Mouse (Mus musculus) neural tube, embryonic 15.5 days (tissue): ENCODE results near the gene Rbp7. TPM values are rescaled to one million over a fixed set of nuclear protein-coding genes. Genes with fewer than 3 reads are reported as not detected.
"Not testable (repeated sequence)": the region's sequence is repeated elsewhere in the genome, so short reads cannot be mapped to it uniquely, and the experiment has no call there.

Experiments used
- ATAC-seq: fragments of 200-750 bp; cut with Nextera tagmentation; 2 replicates; pipeline ENCODE4 v1.8.0; 2017; ENCODE audit warnings: mild to moderate bottlenecking, moderate TSS enrichment, moderate library complexity; ENCODE audit not compliant: low FRiP score
- H3K27ac ChIP-seq: fragments of 300-500 bp; sonication (generic); replicated peaks from 2 replicates; pipeline ENCODE4 v1.5.1; 2015; ENCODE audit warnings: mild to moderate bottlenecking, inconsistent platforms
- H3K27me3 ChIP-seq: fragments of 300-500 bp; sonication (generic); replicated peaks from 2 replicates; pipeline ENCODE4 v1.6.1; 2015; ENCODE audit warnings: inconsistent platforms
- H3K36me3 ChIP-seq: fragments of 300-500 bp; sonication (generic); 2 replicates; pipeline ENCODE4 v1.6.1; 2015; ENCODE audit warnings: inconsistent platforms
- H3K4me1 ChIP-seq: fragments of 300-500 bp; sonication (generic); 2 replicates; pipeline ENCODE4 v1.6.1; 2015; ENCODE audit warnings: inconsistent platforms
- H3K4me2 ChIP-seq: fragments of 300-500 bp; sonication (generic); 2 replicates; pipeline ENCODE4 v1.6.1; 2015; ENCODE audit warnings: inconsistent platforms, mild to moderate bottlenecking, moderate library complexity
- H3K4me3 ChIP-seq: fragments of 300-500 bp; sonication (generic); replicated peaks from 2 replicates; pipeline ENCODE4 v1.5.1; 2015; ENCODE audit warnings: mild to moderate bottlenecking, inconsistent platforms
- H3K9ac ChIP-seq: fragments of 300-500 bp; sonication (generic); replicated peaks from 2 replicates; pipeline ENCODE4 v1.6.1; 2015; ENCODE audit warnings: mild to moderate bottlenecking, inconsistent platforms
- H3K9me3 ChIP-seq: fragments of 300-500 bp; sonication (generic); replicated peaks from 2 replicates; pipeline ENCODE4 v1.6.1; 2016; ENCODE audit warnings: inconsistent platforms
- WGBS: fragments of 180-500 bp; shearing (Covaris S2); methylation state at CpG from one replicate; pipeline ENCODE4 v1.1.7; 2015; ENCODE audit warnings: mixed read lengths; 5-methylcytosine and 5-hydroxymethylcytosine counted together
- polyA plus RNA-seq: library from polyadenylated mRNA; unstranded; fragments of >200 nt; fragmentation: Nextera tagmentation; extraction: Ambion mirVana; gene quantifications from 2 replicates; pipeline ENCODE4 v1.2.1, GENCODE M21; 2015

Gene Rbp7
- polyA plus RNA-seq, 1 experiment from 2014 or later: not detected

- Histone ChIP-seq H3K27ac (no peak overlapping the region), H3K9me3 (no peaks in the 10 kb centered on the region), H3K36me3 (no peaks in the 10 kb centered on the region), H3K27me3 (no peaks in the 10 kb centered on the region), H3K4me3 (no peak overlapping the region), H3K9ac (no peak overlapping the region), H3K4me1 (no peaks in the 10 kb centered on the region), H3K4me2 (no peak overlapping the region)
- WGBS: 86% methylated on average over 4 of the region's 4 CpGs
- no peak for ATAC-seq
These were observed 1.1 kb downstream of the Rbp7 start for GRCm38 (mm10) chr4:149453656-149454055.

- H3K27ac ChIP-seq: no peak overlapping the region
- ATAC-seq: no peak
- no peak overlapping the region for H3K4me3 ChIP-seq
- H3K27me3 ChIP-seq: no peaks in the 10 kb centered on the region
- H3K4me1 ChIP-seq: peaks cover 8% of the 10 kb centered on the region
- no peak overlapping the region for H3K4me2 ChIP-seq
- no peaks in the 10 kb centered on the region for H3K36me3 ChIP-seq
- no peaks in the 10 kb centered on the region for H3K9me3 ChIP-seq
- WGBS: 86% methylated on average over 3 of the region's 3 CpGs
- H3K9ac ChIP-seq: no peak overlapping the region
These were observed 4.1 kb downstream of the Rbp7 start for GRCm38 (mm10) chr4:149450636-149451035.

- peaks cover 20% of the 10 kb centered on the region for H3K4me1 ChIP-seq
- no peak for ATAC-seq
- WGBS: 37% methylated on average over 1 of the region's 1 CpGs
- H3K36me3 ChIP-seq: no peaks in the 10 kb centered on the region
- peak overlapping the region; percentile 56; the same call in 1 of the 2 replicates for H3K9ac ChIP-seq
- H3K4me3 ChIP-seq: no peak overlapping the region
- peak overlapping the region; percentile 94 for H3K27ac ChIP-seq
- H3K9me3 ChIP-seq: no peaks in the 10 kb centered on the region
- no peaks in the 10 kb centered on the region for H3K27me3 ChIP-seq
- peak overlapping the region; percentile 73 for H3K4me2 ChIP-seq
These were observed 8.5 kb downstream of the Rbp7 start for GRCm38 (mm10) chr4:149446309-149446708.

- 2% methylated on average over 11 of the region's 11 CpGs for WGBS
- H3K4me2 ChIP-seq: peak overlapping the region; percentile 73
- peak overlapping the region; percentile 56 for H3K9ac ChIP-seq
- peak; percentile 67; the same call in 1 of the 2 replicates for ATAC-seq
- H3K27ac ChIP-seq: peak overlapping the region; percentile 94
- H3K9me3 ChIP-seq: no peaks in the 10 kb centered on the region
- H3K4me1 ChIP-seq: peaks cover 20% of the 10 kb centered on the region
- peak overlapping the region; percentile 40 for H3K4me3 ChIP-seq
- no peaks in the 10 kb centered on the region for H3K27me3 ChIP-seq
- no peaks in the 10 kb centered on the region for H3K36me3 ChIP-seq
These were observed 8.9 kb downstream of the Rbp7 start for GRCm38 (mm10) chr4:149445868-149446267.

- Histone ChIP-seq H3K4me3 (peak overlapping the region; percentile 40), H3K4me2 (peak overlapping the region; percentile 73), H3K27me3 (no peaks in the 10 kb centered on the region), H3K27ac (peak overlapping the region; percentile 94), H3K9ac (peak overlapping the region; percentile 56), H3K4me1 (peaks cover 23% of the 10 kb centered on the region), H3K9me3 (no peaks in the 10 kb centered on the region), H3K36me3 (no peaks in the 10 kb centered on the region)
- ATAC-seq: peak; percentile 97
- under 1% methylated on average over 36 of the region's 36 CpGs for WGBS
These were observed 9.6 kb downstream of the Rbp7 start for GRCm38 (mm10) chr4:149444964-149445701.

GRCm38 (mm10) chr4:149444465-149444864, 10.3 kb downstream of the Rbp7 start:
- H3K36me3 ChIP-seq: no peaks in the 10 kb centered on the region
- no peak overlapping the region for H3K4me3 ChIP-seq
- ATAC-seq: no peak
- H3K27ac ChIP-seq: peak overlapping the region; percentile 94
- H3K4me2 ChIP-seq: peak overlapping the region; percentile 73
- peaks cover 23% of the 10 kb centered on the region for H3K4me1 ChIP-seq
- no peaks in the 10 kb centered on the region for H3K9me3 ChIP-seq
- H3K27me3 ChIP-seq: no peaks in the 10 kb centered on the region
- H3K9ac ChIP-seq: peak overlapping the region; percentile 56
- WGBS: 53% methylated on average over 1 of the region's 1 CpGs

GRCm38 (mm10) chr4:149442436-149442835, 12.3 kb downstream of the Rbp7 start:
- WGBS: 70% methylated on average over 3 of the region's 3 CpGs
- H3K4me3 ChIP-seq: no peak overlapping the region
- no peak overlapping the region for H3K4me2 ChIP-seq
- H3K27me3 ChIP-seq: no peaks in the 10 kb centered on the region
- no peak for ATAC-seq
- H3K9me3 ChIP-seq: no peaks in the 10 kb centered on the region
- no peaks in the 10 kb centered on the region for H3K36me3 ChIP-seq
- H3K4me1 ChIP-seq: peaks cover 23% of the 10 kb centered on the region
- no peak overlapping the region for H3K27ac ChIP-seq
- no peak overlapping the region for H3K9ac ChIP-seq

GRCm38 (mm10) chr4:149440576-149440975, 14.2 kb downstream of the Rbp7 start:
- WGBS: 55% methylated on average over 8 of the region's 8 CpGs
- Histone ChIP-seq H3K36me3 (no peaks in the 10 kb centered on the region), H3K4me1 (peaks cover 15% of the 10 kb centered on the region), H3K4me2 (no peak overlapping the region), H3K4me3 (no peak overlapping the region), H3K27ac (no peak overlapping the region), H3K9ac (no peak overlapping the region), H3K9me3 (no peaks in the 10 kb centered on the region), H3K27me3 (no peaks in the 10 kb centered on the region)
- no peak for ATAC-seq

- not testable (repeated sequence) for H3K4me3 ChIP-seq, H3K4me1 ChIP-seq, ATAC-seq, H3K36me3 ChIP-seq, H3K27ac ChIP-seq, H3K4me2 ChIP-seq, H3K9me3 ChIP-seq, H3K9ac ChIP-seq, H3K27me3 ChIP-seq
- WGBS: 82% methylated on average over 1 of the region's 1 CpGs
These were observed 22.9 kb downstream of the Rbp7 start for GRCm38 (mm10) chr4:149431887-149432286.

- Histone ChIP-seq H3K27ac (no peak overlapping the region), H3K4me2 (no peak overlapping the region), H3K4me1 (peaks cover 6% of the 10 kb centered on the region), H3K9me3 (no peaks in the 10 kb centered on the region), H3K27me3 (no peaks in the 10 kb centered on the region), H3K9ac (no peak overlapping the region), H3K36me3 (no peaks in the 10 kb centered on the region), H3K4me3 (no peak overlapping the region)
- ATAC-seq: no peak
- 80% methylated on average over 5 of the region's 5 CpGs for WGBS
These were observed 25.2 kb downstream of the Rbp7 start for GRCm38 (mm10) chr4:149429592-149429991.

- H3K9me3 ChIP-seq: no peaks in the 10 kb centered on the region
- peak within 1 kb of the TSS; percentile 65 for H3K4me2 ChIP-seq
- ATAC-seq: peak; percentile 92
- H3K27ac ChIP-seq: peak within 1 kb of the TSS; percentile 99
- peak within 1 kb of the TSS; percentile 95 for H3K4me3 ChIP-seq
- under 1% methylated on average over 48 of the region's 50 CpGs for WGBS
- no peaks in the 10 kb centered on the region for H3K27me3 ChIP-seq
- peaks cover 29% of the 10 kb centered on the region for H3K4me1 ChIP-seq
- no peaks in the 10 kb centered on the region for H3K36me3 ChIP-seq
- H3K9ac ChIP-seq: peak within 1 kb of the TSS; percentile 90
These were observed 28.2 kb downstream of the Rbp7 start, which contains the start of gene Ube4b for GRCm38 (mm10) chr4:149426325-149427199. TSS of gene Ube4b (minus strand) at chr4:149426749.
